8 mouse cellular contexts compared by ENCODE assay signal in the genomic region with DNA sequence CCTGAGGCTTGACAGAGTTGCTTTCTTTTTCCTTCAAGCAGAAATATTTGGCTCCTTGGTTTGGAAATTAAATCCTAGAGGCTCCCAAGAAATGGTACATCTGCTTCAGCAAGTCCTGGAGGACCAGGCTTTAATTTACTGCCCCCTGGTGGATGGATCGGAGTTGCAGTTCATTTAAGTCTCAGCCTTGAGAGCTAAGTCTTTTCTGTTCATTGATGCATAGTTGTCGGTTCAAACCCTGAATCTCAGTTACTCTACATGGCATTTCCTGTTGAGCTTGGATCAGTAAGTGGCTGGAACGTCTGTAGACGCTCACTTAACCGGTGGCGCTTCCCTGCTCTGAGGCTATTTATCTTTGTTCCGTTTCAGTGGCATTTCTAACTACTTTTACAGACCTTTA.
DNase-seq lines count a peak whose midpoint lies in the region; ATAC-seq and TF ChIP-seq lines count a peak whose summit lies in the region.

No protein-coding gene starts in this region.

- no peak overlapping the region for H3K4me3 ChIP-seq in liver, embryonic 11.5 days (ENCODE audit: low read depth, low read length)
- no peak overlapping the region for H3K4me3 ChIP-seq in embryonic facial prominence, embryonic 10.5 days
- H3K4me3 ChIP-seq in kidney, adult 2 months (ENCODE audit: insufficient read depth, low read depth, low read length) = no peak overlapping the region
- no peak overlapping the region for H3K4me3 ChIP-seq in limb, embryonic 10.5 days

- 37% methylated on average over 7 of the region's 7 CpGs for WGBS in liver, embryonic 11.5 days
- 32% methylated on average over 7 of the region's 7 CpGs for WGBS in embryonic facial prominence, embryonic 10.5 days
- 18% methylated on average over 7 of the region's 7 CpGs for WGBS in kidney, adult 2 months
- 34% methylated on average over 7 of the region's 7 CpGs for WGBS in limb, embryonic 10.5 days

- H3K9ac ChIP-seq in liver, embryonic 11.5 days (ENCODE audit: low read depth, low read length) = no peak overlapping the region

- peak; percentile 49 for DNase-seq in liver
- DNase-seq in liver, embryonic 11.5 days (ENCODE audit: low spot score) = no peak
- peak; percentile 69 for DNase-seq in adrenal gland, adult 2 months
- DNase-seq in embryonic facial prominence, embryonic 10.5 days (ENCODE audit: low spot score) = peak; percentile 62
- peak; percentile 64 for DNase-seq in kidney, adult 2 months
- DNase-seq in limb, embryonic 10.5 days (ENCODE audit: low spot score) = peak; percentile 64
- DNase-seq in right cerebral cortex, adult 2 months (ENCODE audit: low spot score in 2 of 2) = peak; percentile 42 to 63

- TF ChIP-seq CTCF in kidney, adult 2 months (conservative IDR thresholded peaks at IDR 0.05; ENCODE audit: insufficient read depth, insufficient read length, low read depth, low read length) = peak; percentile 35; the same call in 1 of the 2 replicates

- H3K27me3 ChIP-seq in liver, embryonic 11.5 days (replicated peaks; ENCODE audit: control insufficient read depth, insufficient read depth, low read length) = no peaks in the 10 kb centered on the region
- no peaks in the 10 kb centered on the region for H3K27me3 ChIP-seq in embryonic facial prominence, embryonic 10.5 days (replicated peaks; ENCODE audit: low read depth, poor library complexity, severe bottlenecking)
- H3K27me3 ChIP-seq in kidney, adult 2 months (replicated peaks; ENCODE audit: control insufficient read depth, insufficient read depth, low read length) = no peaks in the 10 kb centered on the region
- no peaks in the 10 kb centered on the region for H3K27me3 ChIP-seq in limb, embryonic 10.5 days (ENCODE audit: low read depth, poor library complexity, severe bottlenecking)

- no peak for TF ChIP-seq POLR2A in kidney, adult 2 months (IDR thresholded peaks at IDR 0.05; ENCODE audit: low read depth, low read length)

- no peaks in the 10 kb centered on the region for H3K9me3 ChIP-seq in liver, embryonic 11.5 days (ENCODE audit: control insufficient read depth, low read length)
- H3K9me3 ChIP-seq in embryonic facial prominence, embryonic 10.5 days = no peaks in the 10 kb centered on the region
- H3K9me3 ChIP-seq in limb, embryonic 10.5 days (replicated peaks) = no peaks in the 10 kb centered on the region

- H3K4me2 ChIP-seq in liver, embryonic 11.5 days = no peak overlapping the region

- H3K4me1 ChIP-seq in liver, embryonic 11.5 days (replicated peaks; ENCODE audit: control insufficient read depth, insufficient read depth, low read length) = no peaks in the 10 kb centered on the region
- no peaks in the 10 kb centered on the region for H3K4me1 ChIP-seq in embryonic facial prominence, embryonic 10.5 days
- no peaks in the 10 kb centered on the region for H3K4me1 ChIP-seq in kidney, adult 2 months (ENCODE audit: control insufficient read depth, insufficient read depth, low read length)
- peaks cover 8% of the 10 kb centered on the region; the same call in 1 of the 2 replicates for H3K4me1 ChIP-seq in limb, embryonic 10.5 days

- no peak for ATAC-seq in liver, embryonic 11.5 days (replicated peaks; ENCODE audit: low FRiP score)
- ATAC-seq in erythroblast, adult 5-6 weeks (replicated peaks; ENCODE audit: low FRiP score, poor library complexity, severe bottlenecking) = no peak

- no peaks in the 10 kb centered on the region for H3K36me3 ChIP-seq in liver, embryonic 11.5 days (ENCODE audit: control insufficient read depth, insufficient read depth, low read length)
- no peaks in the 10 kb centered on the region for H3K36me3 ChIP-seq in embryonic facial prominence, embryonic 10.5 days (replicated peaks)
- no peaks in the 10 kb centered on the region for H3K36me3 ChIP-seq in kidney, adult 2 months (ENCODE audit: control insufficient read depth, insufficient read depth, low read length)
- no peaks in the 10 kb centered on the region for H3K36me3 ChIP-seq in limb, embryonic 10.5 days

- H3K27ac ChIP-seq in liver, embryonic 11.5 days (ENCODE audit: low read depth, low read length) = no peak overlapping the region
- H3K27ac ChIP-seq in embryonic facial prominence, embryonic 10.5 days (replicated peaks) = no peak overlapping the region
- H3K27ac ChIP-seq in kidney, adult 2 months (ENCODE audit: insufficient read depth, low read depth, low read length) = no peak overlapping the region
- H3K27ac ChIP-seq in limb, embryonic 10.5 days = no peak overlapping the region
